Mouse (Mus musculus) thymus, postnatal 10 days (tissue): ENCODE data around the gene Lims1.

Source experiments
- DNase-seq, 2 experiments: peaks; one replicate each; pipeline ENCODE4 v3.0.0; 2021; ENCODE audit warnings: low spot score in 2 of 2

Lims1 gene

GRCm38 (mm10) chr10:58446384-58447279 is 123.4 kb downstream of the Lims1 start, which contains the start of gene Ranbp2:
TSS of gene Ranbp2 (plus strand) at chr10:58446920.
- peak; percentile 96 to 97 for DNase-seq

GRCm38 (mm10) chr10:58447280-58447781 is 124.1 kb downstream of the Lims1 start:
- peak in 1 of 2 experiments; percentile 50 for DNase-seq

- DNase-seq, result no peak
Measured at GRCm38 (mm10) chr10:58451575-58451974, 128.3 kb downstream of the Lims1 start.

- DNase-seq, result no peak
Measured at GRCm38 (mm10) chr10:58452185-58452584, 128.9 kb downstream of the Lims1 start.

GRCm38 (mm10) chr10:58459896-58460295 is 136.6 kb downstream of the Lims1 start:
- DNase-seq, result no peak
